Mouse (Mus musculus) neural tube, embryonic 15.5 days (tissue): ENCODE measurements around the gene Gm21964. TPM values are rescaled to one million over a fixed set of nuclear protein-coding genes. Genes with fewer than 3 reads are reported as not detected.

Experiments
- polyA plus RNA-seq: library from polyadenylated mRNA; unstranded; fragments of >200 nt; fragmentation: Nextera tagmentation; extraction: Ambion mirVana; gene quantifications from 2 replicates; pipeline ENCODE4 v1.2.1, GENCODE M21; 2015

The Gm21964 gene
- polyA plus RNA-seq, 1 experiment from 2014 or later = not detected

Other genes starting within 250 kb of the Gm21964 start
- 3.6 and 4.6 TPM in 2 replicates for gene Phlpp2, start 232.7 kb upstream of the Gm21964 start, polyA plus RNA-seq
- gene Marveld3, start 139.0 kb upstream of the Gm21964 start, polyA plus RNA-seq = 1.3 and 2.1 TPM in 2 replicates
- not detected in 2 replicates for gene Tat, start 110.8 kb upstream of the Gm21964 start, polyA plus RNA-seq
- gene Chst4, start 61.5 kb upstream of the Gm21964 start, polyA plus RNA-seq = not detected in 2 replicates
- 20.6 and 22.5 TPM in 2 replicates for gene Zfp612, start 21.5 kb upstream of the Gm21964 start, polyA plus RNA-seq
- gene Gm17720, start 1.5 kb downstream of the Gm21964 start, polyA plus RNA-seq = not detected in 2 replicates
- gene Calb2, start 67.0 kb downstream of the Gm21964 start, polyA plus RNA-seq = 48.2 and 55.0 TPM in 2 replicates
- gene Cmtr2, start 114.5 kb downstream of the Gm21964 start, polyA plus RNA-seq = 8.9 and 9.6 TPM in 2 replicates
- 0.27 and 0.31 TPM in 2 replicates for gene Hydin, start 165.8 kb downstream of the Gm21964 start, polyA plus RNA-seq